Mouse (Mus musculus): ENCODE results near the gene Pitpnc1. TPM values are rescaled to one million over a fixed set of nuclear protein-coding genes. Genes with fewer than 3 reads are reported as not detected.

Gene Pitpnc1
- polyA plus RNA-seq, 1 experiment from 2014 or later = 48.0 TPM

GRCm38 (mm10) chr11:107310338-107311121 lies 160.0 kb downstream of the Pitpnc1 start:
- H3K4me3 ChIP-seq (ENCODE audit: low read depth, low read length) = no peak overlapping the region
- 77% methylated on average over 20 of the region's 20 CpGs for WGBS
- H3K27me3 ChIP-seq (ENCODE audit: control insufficient read depth, insufficient read depth, low read depth, low read length) = no peaks in the 10 kb centered on the region
- 0 out of 2 replicates have a peak overlapping the region, but pooled peaks have one; percentile 3 for H3K27ac ChIP-seq (ENCODE audit: low read length)
- H3K9ac ChIP-seq (ENCODE audit: low read depth, low read length) = no peak overlapping the region
- no peak for ATAC-seq
- H3K4me2 ChIP-seq (ENCODE audit: low read length) = no peak overlapping the region; the same call in 1 of the 2 replicates
- H3K4me1 ChIP-seq (ENCODE audit: control insufficient read depth, insufficient read depth, low read length) = peaks cover 7% of the 10 kb centered on the region
- no peaks in the 10 kb centered on the region for H3K9me3 ChIP-seq (replicated peaks; ENCODE audit: control insufficient read depth, low read length, poor library complexity, severe bottlenecking)
- H3K36me3 ChIP-seq (ENCODE audit: control insufficient read depth, insufficient read depth, low read length) = no peaks in the 10 kb centered on the region; the same call in 1 of the 2 replicates

GRCm38 (mm10) chr11:107306170-107306569 lies 164.3 kb downstream of the Pitpnc1 start:
- 72% methylated on average over 11 of the region's 11 CpGs for WGBS
- Histone ChIP-seq H3K36me3 (ENCODE audit: control insufficient read depth, insufficient read depth, low read length) (no peaks in the 10 kb centered on the region; the same call in 1 of the 2 replicates), H3K4me1 (ENCODE audit: control insufficient read depth, insufficient read depth, low read length) (peaks cover 7% of the 10 kb centered on the region), H3K27ac (ENCODE audit: low read length) (no peak overlapping the region), H3K9ac (ENCODE audit: low read depth, low read length) (no peak overlapping the region), H3K27me3 (ENCODE audit: control insufficient read depth, insufficient read depth, low read depth, low read length) (no peaks in the 10 kb centered on the region), H3K4me2 (ENCODE audit: low read length) (no peak overlapping the region), H3K4me3 (ENCODE audit: low read depth, low read length) (no peak overlapping the region), H3K9me3 (replicated peaks; ENCODE audit: control insufficient read depth, low read length, poor library complexity, severe bottlenecking) (no peaks in the 10 kb centered on the region)
- ATAC-seq = no peak

- Histone ChIP-seq H3K4me3 (ENCODE audit: low read depth, low read length) (no peak overlapping the region), H3K36me3 (ENCODE audit: control insufficient read depth, insufficient read depth, low read length) (no peaks in the 10 kb centered on the region), H3K4me2 (ENCODE audit: low read length) (no peak overlapping the region), H3K9me3 (replicated peaks; ENCODE audit: control insufficient read depth, low read length, poor library complexity, severe bottlenecking) (no peaks in the 10 kb centered on the region), H3K4me1 (ENCODE audit: control insufficient read depth, insufficient read depth, low read length) (peaks cover 5% of the 10 kb centered on the region), H3K27ac (ENCODE audit: low read length) (no peak overlapping the region), H3K9ac (ENCODE audit: low read depth, low read length) (no peak overlapping the region), H3K27me3 (ENCODE audit: control insufficient read depth, insufficient read depth, low read depth, low read length) (no peaks in the 10 kb centered on the region)
- ATAC-seq = no peak
- WGBS = 90% methylated on average over 4 of the region's 4 CpGs
Observed at GRCm38 (mm10) chr11:107302141-107302540, 168.4 kb downstream of the Pitpnc1 start.

- H3K4me1 ChIP-seq (ENCODE audit: control insufficient read depth, insufficient read depth, low read length) = no peaks in the 10 kb centered on the region
- H3K27me3 ChIP-seq (ENCODE audit: control insufficient read depth, insufficient read depth, low read depth, low read length) = no peaks in the 10 kb centered on the region
- H3K36me3 ChIP-seq (ENCODE audit: control insufficient read depth, insufficient read depth, low read length) = no peaks in the 10 kb centered on the region
- no peak for ATAC-seq
- H3K4me3 ChIP-seq (ENCODE audit: low read depth, low read length) = no peak overlapping the region
- H3K9me3 ChIP-seq (replicated peaks; ENCODE audit: control insufficient read depth, low read length, poor library complexity, severe bottlenecking) = no peaks in the 10 kb centered on the region
- H3K9ac ChIP-seq (ENCODE audit: low read depth, low read length) = no peak overlapping the region
- H3K27ac ChIP-seq (ENCODE audit: low read length) = no peak overlapping the region
- no peak overlapping the region for H3K4me2 ChIP-seq (ENCODE audit: low read length)
Observed at GRCm38 (mm10) chr11:107300235-107300634, 170.3 kb downstream of the Pitpnc1 start.

- Histone ChIP-seq H3K9me3 (replicated peaks; ENCODE audit: control insufficient read depth, low read length, poor library complexity, severe bottlenecking) (no peaks in the 10 kb centered on the region), H3K4me3 (ENCODE audit: low read depth, low read length) (no peak overlapping the region), H3K4me2 (ENCODE audit: low read length) (no peak overlapping the region), H3K36me3 (ENCODE audit: control insufficient read depth, insufficient read depth, low read length) (no peaks in the 10 kb centered on the region), H3K9ac (ENCODE audit: low read depth, low read length) (no peak overlapping the region), H3K27me3 (ENCODE audit: control insufficient read depth, insufficient read depth, low read depth, low read length) (no peaks in the 10 kb centered on the region), H3K27ac (ENCODE audit: low read length) (no peak overlapping the region), H3K4me1 (ENCODE audit: control insufficient read depth, insufficient read depth, low read length) (no peaks in the 10 kb centered on the region)
- no peak for ATAC-seq
- 91% methylated on average over 9 of the region's 9 CpGs for WGBS
Observed at GRCm38 (mm10) chr11:107299511-107300120, 170.9 kb downstream of the Pitpnc1 start.

GRCm38 (mm10) chr11:107296176-107296575 lies 174.3 kb downstream of the Pitpnc1 start:
- H3K4me1 ChIP-seq (ENCODE audit: control insufficient read depth, insufficient read depth, low read length) = no peaks in the 10 kb centered on the region
- H3K27me3 ChIP-seq (ENCODE audit: control insufficient read depth, insufficient read depth, low read depth, low read length) = no peaks in the 10 kb centered on the region
- H3K4me2 ChIP-seq (ENCODE audit: low read length) = no peak overlapping the region
- H3K36me3 ChIP-seq (ENCODE audit: control insufficient read depth, insufficient read depth, low read length) = no peaks in the 10 kb centered on the region
- no peak overlapping the region for H3K4me3 ChIP-seq (ENCODE audit: low read depth, low read length)
- H3K27ac ChIP-seq (ENCODE audit: low read length) = no peak overlapping the region
- ATAC-seq = no peak
- no peak overlapping the region for H3K9ac ChIP-seq (ENCODE audit: low read depth, low read length)
- 91% methylated on average over 4 of the region's 4 CpGs for WGBS
- no peaks in the 10 kb centered on the region for H3K9me3 ChIP-seq (replicated peaks; ENCODE audit: control insufficient read depth, low read length, poor library complexity, severe bottlenecking)

- WGBS = 87% methylated on average over 13 of the region's 13 CpGs
- H3K4me1 ChIP-seq (ENCODE audit: control insufficient read depth, insufficient read depth, low read length) = no peaks in the 10 kb centered on the region
- H3K9me3 ChIP-seq (replicated peaks; ENCODE audit: control insufficient read depth, low read length, poor library complexity, severe bottlenecking) = no peaks in the 10 kb centered on the region
- H3K4me2 ChIP-seq (ENCODE audit: low read length) = no peak overlapping the region
- H3K4me3 ChIP-seq (ENCODE audit: low read depth, low read length) = no peak overlapping the region
- H3K36me3 ChIP-seq (ENCODE audit: control insufficient read depth, insufficient read depth, low read length) = no peaks in the 10 kb centered on the region
- no peak overlapping the region for H3K27ac ChIP-seq (ENCODE audit: low read length)
- H3K27me3 ChIP-seq (ENCODE audit: control insufficient read depth, insufficient read depth, low read depth, low read length) = no peaks in the 10 kb centered on the region
- no peak for ATAC-seq
- H3K9ac ChIP-seq (ENCODE audit: low read depth, low read length) = no peak overlapping the region
Observed at GRCm38 (mm10) chr11:107292036-107292435, 178.5 kb downstream of the Pitpnc1 start.

GRCm38 (mm10) chr11:107288186-107288563 lies 182.3 kb downstream of the Pitpnc1 start:
- no peaks in the 10 kb centered on the region for H3K36me3 ChIP-seq (ENCODE audit: control insufficient read depth, insufficient read depth, low read length)
- no peak for ATAC-seq
- no peak overlapping the region for H3K4me3 ChIP-seq (ENCODE audit: low read depth, low read length)
- H3K27ac ChIP-seq (ENCODE audit: low read length) = no peak overlapping the region
- no peaks in the 10 kb centered on the region for H3K27me3 ChIP-seq (ENCODE audit: control insufficient read depth, insufficient read depth, low read depth, low read length)
- H3K9me3 ChIP-seq (replicated peaks; ENCODE audit: control insufficient read depth, low read length, poor library complexity, severe bottlenecking) = no peaks in the 10 kb centered on the region
- no peak overlapping the region for H3K9ac ChIP-seq (ENCODE audit: low read depth, low read length)
- no peak overlapping the region for H3K4me2 ChIP-seq (ENCODE audit: low read length)
- H3K4me1 ChIP-seq (ENCODE audit: control insufficient read depth, insufficient read depth, low read length) = no peaks in the 10 kb centered on the region
- WGBS = 94% methylated on average over 2 of the region's 2 CpGs

Data from midbrain, embryonic 16.5 days (tissue).